Mouse (Mus musculus) kidney, adult 2 months (tissue): ENCODE measurements around the gene Lsamp. TPM values are rescaled to one million over a fixed set of nuclear protein-coding genes. Genes with fewer than 3 reads are reported as not detected.
A peak's percentile ranks its signal among the peaks of the same experiment; 100 is the strongest.

Experiments used
- DNase-seq: peaks from one replicate; pipeline ENCODE4 v3.0.0; 2021
- H3K27ac ChIP-seq: fragments of 200-500 bp; 2 replicates; pipeline ENCODE4 v1.5.1; 2012; ENCODE audit warnings: low read depth, low read length, control low read depth, inconsistent platforms; ENCODE audit not compliant: insufficient read depth
- H3K27me3 ChIP-seq: fragments of 200-500 bp; replicated peaks from 2 replicates; pipeline ENCODE4 v1.6.1; 2012; ENCODE audit warnings: mild to moderate bottlenecking, moderate library complexity, low read length, inconsistent platforms; ENCODE audit not compliant: control insufficient read depth, insufficient read depth
- H3K36me3 ChIP-seq: fragments of 200-500 bp; 2 replicates; pipeline ENCODE4 v1.6.1; 2012; ENCODE audit warnings: mild to moderate bottlenecking, moderate library complexity, low read length, inconsistent platforms; ENCODE audit not compliant: control insufficient read depth, insufficient read depth
- H3K4me1 ChIP-seq: fragments of 200-500 bp; 2 replicates; pipeline ENCODE4 v1.6.1; 2011; ENCODE audit warnings: low read length; ENCODE audit not compliant: control insufficient read depth, insufficient read depth
- H3K4me3 ChIP-seq: fragments of 200-500 bp; 2 replicates; pipeline ENCODE4 v1.5.1; 2011; ENCODE audit warnings: mild to moderate bottlenecking, low read depth, low read length, control low read depth; ENCODE audit not compliant: insufficient read depth
- CTCF ChIP-seq: fragments of 200-500 bp; conservative IDR thresholded peaks from 2 replicates; pipeline ENCODE4 v1.5.1; 2011; ENCODE audit warnings: low read depth, mild to moderate bottlenecking, control low read depth, low read length, moderate library complexity, mixed read lengths; ENCODE audit not compliant: insufficient read depth, insufficient read length
- POLR2A ChIP-seq: fragments of 200-500 bp; IDR thresholded peaks from one replicate; pipeline ENCODE4 v1.6.1; 2011; ENCODE audit warnings: low read depth, low read length, control low read depth
- WGBS: fragments of 180-500 bp; shearing (Covaris S2); methylation state at CpG from one replicate; pipeline ENCODE4 v1.1.7; 2018; 5-methylcytosine and 5-hydroxymethylcytosine counted together
- polyA plus RNA-seq: library from polyadenylated mRNA; depleted of rRNA; stranded (reverse); fragments of >200 nt; gene quantifications from 2 replicates; pipeline ENCODE4 v1.2.3, GENCODE M21; 2012

The Lsamp gene
- polyA plus RNA-seq, 1 experiment, result 0.38 TPM

DNA sequence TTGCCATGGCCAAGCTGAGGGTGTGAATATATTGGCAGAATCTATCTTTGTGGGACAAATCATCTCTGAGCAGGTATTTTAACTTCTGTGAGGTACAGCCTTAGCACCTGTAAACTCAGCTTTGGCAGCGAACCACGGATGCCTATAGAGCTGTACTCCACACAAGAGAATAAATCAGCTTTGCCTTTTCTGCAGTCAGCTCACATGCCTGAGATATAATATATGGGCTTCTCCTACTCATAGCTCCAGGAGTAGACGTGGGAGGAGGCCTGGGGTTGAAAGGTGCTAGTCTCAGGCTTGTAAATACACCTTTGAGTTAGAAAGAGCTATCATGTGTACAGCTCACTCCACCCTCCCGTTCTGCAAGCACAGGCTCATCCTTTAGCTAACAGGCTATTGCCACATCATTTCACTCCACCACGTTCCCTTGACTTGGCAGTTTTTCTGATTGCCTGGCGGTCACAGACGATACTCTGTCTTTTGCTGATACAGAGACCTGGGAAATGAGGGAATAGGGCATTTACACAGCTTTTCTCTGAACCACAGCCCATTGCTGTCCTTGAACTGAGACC is 344.2 kb downstream of the Lsamp start:
- DNase-seq, result no peak
- Histone ChIP-seq H3K27ac (no peak overlapping the region), H3K4me3 (no peak overlapping the region), H3K27me3 (no peaks in the 10 kb centered on the region), H3K36me3 (no peaks in the 10 kb centered on the region), H3K4me1 (no peaks in the 10 kb centered on the region)
- TF ChIP-seq CTCF, result no peak
- TF ChIP-seq POLR2A, result no peak
- 24% methylated on average over 7 of the region's 7 CpGs for WGBS

DNA sequence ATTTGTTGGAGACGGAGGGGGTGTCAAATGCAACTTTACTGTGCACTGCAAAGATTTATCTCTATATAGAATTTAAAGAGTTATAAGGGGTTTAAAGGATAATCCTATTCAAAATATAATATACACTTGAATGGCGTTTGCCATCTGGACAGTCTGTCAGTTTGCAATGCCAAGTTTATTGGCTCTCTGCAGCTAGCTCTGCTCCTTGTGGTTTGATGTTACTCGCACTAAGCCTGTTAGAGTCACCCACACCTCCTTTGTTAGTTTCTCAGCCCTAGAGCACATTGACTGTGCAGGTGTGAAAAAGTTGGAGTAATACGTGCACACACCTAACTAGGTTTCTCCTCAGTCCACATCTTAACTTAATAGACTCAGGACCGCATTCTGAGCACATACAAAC is 385.5 kb downstream of the Lsamp start:
- no peaks in the 10 kb centered on the region for H3K27me3 ChIP-seq
- TF ChIP-seq CTCF (no peak), POLR2A (no peak)
- no peak overlapping the region for H3K27ac ChIP-seq
- H3K4me1 ChIP-seq, result no peaks in the 10 kb centered on the region
- no peak overlapping the region for H3K4me3 ChIP-seq
- no peaks in the 10 kb centered on the region for H3K36me3 ChIP-seq
- WGBS, result 82% methylated on average over 5 of the region's 5 CpGs
- no peak for DNase-seq

DNA sequence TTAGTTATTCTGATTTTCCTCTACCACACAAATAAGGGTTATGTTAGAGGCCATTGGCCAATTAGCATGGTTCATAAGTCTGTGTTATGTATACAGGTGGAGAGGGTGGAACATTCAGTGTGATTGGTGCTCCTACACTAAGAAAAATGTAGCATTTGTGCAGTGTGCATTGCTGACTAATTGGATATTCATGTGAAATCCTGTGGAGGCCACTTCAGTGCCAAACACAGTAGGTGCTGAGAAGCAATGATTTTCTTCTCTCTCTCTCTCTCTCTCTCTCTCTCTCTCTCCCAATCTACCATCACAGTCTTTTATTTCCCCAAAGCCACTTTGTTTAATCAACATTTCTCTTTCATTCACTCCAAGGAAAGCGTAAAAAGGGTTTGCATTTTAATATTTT is 387.1 kb downstream of the Lsamp start:
- Histone ChIP-seq H3K27me3 (no peaks in the 10 kb centered on the region), H3K27ac (no peak overlapping the region), H3K4me1 (no peaks in the 10 kb centered on the region), H3K4me3 (no peak overlapping the region), H3K36me3 (no peaks in the 10 kb centered on the region)
- TF ChIP-seq CTCF (no peak), POLR2A (no peak)
- 95% methylated on average over 1 of the region's 1 CpGs for WGBS
- DNase-seq, result no peak

DNA sequence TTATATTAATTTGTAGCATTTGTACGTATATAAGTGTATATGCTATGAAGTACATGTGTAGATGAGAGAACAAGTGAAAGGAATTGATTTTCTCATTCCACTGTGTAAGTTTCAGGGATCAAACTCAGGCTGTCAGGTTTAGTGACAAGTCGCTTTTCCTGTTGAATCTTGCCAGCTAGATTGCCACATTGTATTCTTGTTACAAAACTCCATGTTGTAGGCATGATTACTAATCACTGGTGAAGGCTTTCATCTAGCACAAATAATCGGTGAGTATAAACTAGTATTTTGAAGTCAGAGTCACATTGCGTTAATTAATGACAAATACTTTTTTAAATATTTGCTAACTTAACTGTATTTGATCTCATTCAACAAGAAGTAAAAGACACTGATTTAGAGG is 391.2 kb downstream of the Lsamp start:
- H3K27ac ChIP-seq, result no peak overlapping the region
- H3K36me3 ChIP-seq, result no peaks in the 10 kb centered on the region
- no peaks in the 10 kb centered on the region for H3K4me1 ChIP-seq
- DNase-seq, result no peak
- no peaks in the 10 kb centered on the region for H3K27me3 ChIP-seq
- TF ChIP-seq POLR2A (no peak), CTCF (no peak)
- 75% methylated on average over 4 of the region's 4 CpGs for WGBS
- no peak overlapping the region for H3K4me3 ChIP-seq

DNA sequence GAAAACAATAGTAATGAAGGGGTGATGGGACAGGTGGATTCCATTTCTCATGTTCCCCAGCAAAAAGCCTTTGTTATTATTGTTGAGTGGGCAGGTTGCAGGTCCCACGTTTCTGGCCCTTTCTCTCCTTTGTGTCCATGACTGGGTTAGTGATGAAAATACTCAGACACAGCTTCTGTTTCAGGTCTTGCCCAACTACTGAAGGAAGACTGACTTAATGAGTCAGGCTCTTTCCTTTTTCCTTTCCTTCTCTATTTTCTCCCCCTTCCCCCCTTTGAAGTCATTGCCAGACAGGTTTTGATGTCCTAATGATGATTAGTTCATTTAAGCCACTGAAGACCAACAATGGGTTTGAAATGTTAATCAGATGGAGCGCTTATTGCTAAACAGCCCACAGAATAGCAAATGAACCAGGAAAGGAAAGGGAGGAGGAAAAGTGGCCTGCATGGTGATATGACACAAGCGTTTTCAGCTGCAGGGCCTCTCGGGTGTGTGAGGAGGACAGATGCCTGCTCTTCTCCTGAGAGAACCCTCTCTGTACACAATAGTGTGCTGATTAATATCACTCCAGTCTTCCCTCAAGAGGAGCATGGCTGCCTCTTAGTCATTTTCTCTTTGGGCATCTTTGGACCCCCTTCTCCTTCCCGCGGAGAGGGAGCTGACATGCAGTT is 393.1 kb downstream of the Lsamp start:
- Histone ChIP-seq H3K36me3 (no peaks in the 10 kb centered on the region), H3K4me1 (no peaks in the 10 kb centered on the region), H3K27me3 (no peaks in the 10 kb centered on the region), H3K4me3 (no peak overlapping the region), H3K27ac (no peak overlapping the region)
- TF ChIP-seq CTCF (no peak), POLR2A (no peak)
- no peak for DNase-seq
- 44% methylated on average over 6 of the region's 6 CpGs for WGBS

DNA sequence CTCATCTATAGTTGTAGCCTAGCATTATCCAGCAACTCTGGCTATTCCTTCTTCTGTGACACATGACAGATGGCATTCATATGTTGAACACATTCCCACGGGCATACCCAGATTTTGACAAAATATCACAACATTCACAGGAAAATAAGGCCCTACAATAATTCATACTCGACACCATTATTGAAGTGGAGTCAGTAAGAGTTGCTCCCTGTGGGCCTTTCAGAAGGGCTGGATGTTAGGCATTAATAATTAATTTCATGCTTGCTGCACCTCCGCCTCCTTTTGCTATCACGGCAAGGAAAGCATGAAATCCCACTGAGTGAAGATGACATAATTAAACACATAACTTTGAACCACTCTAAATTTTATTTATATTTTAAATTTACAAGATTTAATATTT is 407.9 kb downstream of the Lsamp start:
- WGBS, result 62% methylated on average over 4 of the region's 4 CpGs
- Histone ChIP-seq H3K4me1 (no peaks in the 10 kb centered on the region), H3K27me3 (no peaks in the 10 kb centered on the region), H3K27ac (no peak overlapping the region), H3K36me3 (no peaks in the 10 kb centered on the region), H3K4me3 (no peak overlapping the region)
- TF ChIP-seq POLR2A (no peak), CTCF (no peak)
- no peak for DNase-seq

DNA sequence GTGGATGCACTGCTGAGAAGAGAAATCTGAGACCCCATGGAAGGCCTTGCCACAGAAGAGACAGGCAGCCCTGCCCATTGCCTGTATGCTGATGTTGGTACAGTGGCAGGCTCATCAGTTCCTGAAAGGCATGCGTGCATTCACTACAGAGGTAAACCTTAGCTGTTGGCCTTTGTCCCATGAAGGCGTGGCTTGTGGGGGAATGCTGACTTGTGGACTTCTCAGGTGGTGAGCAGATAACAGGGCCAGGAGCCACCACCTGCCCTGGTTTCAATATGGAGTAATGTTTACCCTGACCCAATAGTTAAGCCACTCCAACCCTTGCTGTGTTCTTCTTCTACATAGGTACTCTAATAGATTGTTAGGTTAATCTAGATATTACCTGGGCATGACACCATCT is 415.4 kb downstream of the Lsamp start:
- H3K4me1 ChIP-seq, result no peaks in the 10 kb centered on the region
- no peak overlapping the region for H3K4me3 ChIP-seq
- H3K36me3 ChIP-seq, result no peaks in the 10 kb centered on the region
- peak; percentile 1 for DNase-seq
- no peak for TF ChIP-seq CTCF
- no peak for TF ChIP-seq POLR2A
- no peaks in the 10 kb centered on the region for H3K27me3 ChIP-seq
- H3K27ac ChIP-seq, result no peak overlapping the region
- 64% methylated on average over 2 of the region's 2 CpGs for WGBS
